Mouse (Mus musculus) lung, postnatal 0 days (tissue): ENCODE measurements around the gene Vpreb3. TPM values are rescaled to one million over a fixed set of nuclear protein-coding genes. Genes with fewer than 3 reads are reported as not detected.
A peak's percentile ranks its signal among the peaks of the same experiment; 100 is the strongest.
"Not testable (repeated sequence)": the region's sequence is repeated elsewhere in the genome, so short reads cannot be mapped to it uniquely, and the experiment has no call there.

Experiments used
- ATAC-seq: fragments of 200-750 bp; cut with Nextera tagmentation; 2 replicates; pipeline ENCODE4 v1.8.0; 2017; ENCODE audit warnings: moderate library complexity
- DNase-seq: peaks from one replicate; pipeline ENCODE4 v3.0.0-alpha.2; 2016; ENCODE audit warnings: low spot score
- H3K27ac ChIP-seq: fragments of 300-500 bp; sonication (generic); 2 replicates; pipeline ENCODE4 v1.5.1; 2014; ENCODE audit warnings: antibody characterized with exemption, mild to moderate bottlenecking, low read length, mixed read lengths
- H3K27me3 ChIP-seq: fragments of 300-500 bp; sonication (generic); replicated peaks from 2 replicates; pipeline ENCODE4 v1.6.1; 2014; ENCODE audit warnings: low read length, mixed read lengths; ENCODE audit not compliant: insufficient read depth
- H3K36me3 ChIP-seq: fragments of 300-500 bp; sonication (generic); 2 replicates; pipeline ENCODE4 v1.6.1; 2014; ENCODE audit warnings: low read length, mixed read lengths; ENCODE audit not compliant: insufficient read depth
- H3K4me1 ChIP-seq: fragments of 300-500 bp; sonication (generic); 2 replicates; pipeline ENCODE4 v1.6.1; 2014; ENCODE audit warnings: antibody characterized with exemption, low read depth, low read length, mixed read lengths; ENCODE audit not compliant: insufficient read depth
- H3K4me2 ChIP-seq: fragments of 300-500 bp; sonication (generic); replicated peaks from 2 replicates; pipeline ENCODE4 v1.6.1; 2014; ENCODE audit warnings: low read depth, mild to moderate bottlenecking, low read length, moderate library complexity, mixed read lengths
- H3K4me3 ChIP-seq: fragments of 300-500 bp; sonication (generic); 2 replicates; pipeline ENCODE4 v1.5.1; 2014; ENCODE audit warnings: low read depth, low read length
- H3K9ac ChIP-seq: fragments of 300-500 bp; sonication (generic); replicated peaks from 2 replicates; pipeline ENCODE4 v1.6.1; 2014; ENCODE audit warnings: low read depth, mild to moderate bottlenecking
- H3K9me3 ChIP-seq: fragments of 300-500 bp; sonication (generic); 2 replicates; pipeline ENCODE4 v1.6.1; 2016; ENCODE audit warnings: low read length, mixed read lengths
- CTCF ChIP-seq: IDR thresholded peaks from 2 replicates; pipeline ENCODE4 v1.5.1; 2016; ENCODE audit warnings: antibody characterized with exemption, mild to moderate bottlenecking
- EP300 ChIP-seq: IDR thresholded peaks from 2 replicates; pipeline ENCODE4 v1.6.1; 2016; ENCODE audit warnings: antibody characterized with exemption, mild to moderate bottlenecking, control low read depth
- WGBS: fragments of 180-500 bp; shearing (Covaris S2); extraction: QIAGEN DNeasy Blood & Tissue Kit; methylation state at CpG from one replicate; pipeline ENCODE4 v1.1.7; 2014; 5-methylcytosine and 5-hydroxymethylcytosine counted together
- polyA plus RNA-seq: library from polyadenylated mRNA; unstranded; fragments of >200 nt; fragmentation: Nextera tagmentation; extraction: Ambion mirVana; gene quantifications from 2 replicates; pipeline ENCODE4 v1.2.1, GENCODE M21; 2015

Vpreb3 gene
- polyA plus RNA-seq, 1 experiment from 2014 or later: 8.8 TPM

GRCm38 (mm10) chr10:75978119-75978834 is 35.4 kb downstream of the Vpreb3 start:
- 35% methylated on average over 10 of the region's 10 CpGs for WGBS
- Histone ChIP-seq H3K9me3 (no peaks in the 10 kb centered on the region), H3K27ac (no peak overlapping the region), H3K27me3 (no peaks in the 10 kb centered on the region), H3K4me3 (no peak overlapping the region), H3K9ac (no peak overlapping the region), H3K4me1 (no peaks in the 10 kb centered on the region), H3K36me3 (no peaks in the 10 kb centered on the region), H3K4me2 (no peak overlapping the region)
- DNase-seq (peak; percentile 74), ATAC-seq (peak; percentile 78)
- no peak for TF ChIP-seq EP300
- TF ChIP-seq CTCF: no peak

DNA sequence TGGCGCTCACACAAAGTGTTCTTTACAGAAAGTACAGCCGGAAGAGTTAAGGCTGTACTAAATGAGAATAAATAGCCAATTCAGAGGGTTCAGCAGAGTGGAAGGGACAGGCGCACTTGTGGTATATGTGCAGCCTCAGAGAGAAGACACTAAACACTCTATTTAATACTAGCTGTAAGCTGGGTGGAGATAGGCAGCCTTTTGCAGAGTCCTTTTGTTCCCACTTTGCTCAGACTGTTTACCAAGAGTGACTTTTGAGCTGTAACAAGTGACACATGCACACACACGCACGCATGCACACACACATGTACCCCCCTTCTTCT is 35.9 kb downstream of the Vpreb3 start:
- H3K9me3 ChIP-seq: no peaks in the 10 kb centered on the region
- H3K27me3 ChIP-seq: no peaks in the 10 kb centered on the region
- ATAC-seq (no peak), DNase-seq (no peak)
- H3K9ac ChIP-seq: no peak overlapping the region
- no peak overlapping the region for H3K4me3 ChIP-seq
- no peaks in the 10 kb centered on the region for H3K36me3 ChIP-seq
- H3K27ac ChIP-seq: no peak overlapping the region
- WGBS: 61% methylated on average over 5 of the region's 5 CpGs
- no peaks in the 10 kb centered on the region for H3K4me1 ChIP-seq
- no peak for TF ChIP-seq CTCF
- TF ChIP-seq EP300: no peak
- H3K4me2 ChIP-seq: no peak overlapping the region

- TF ChIP-seq EP300 (no peak), CTCF (no peak)
- Histone ChIP-seq H3K4me1 (no peaks in the 10 kb centered on the region), H3K4me3 (no peak overlapping the region), H3K36me3 (no peaks in the 10 kb centered on the region), H3K9me3 (no peaks in the 10 kb centered on the region), H3K27ac (no peak overlapping the region), H3K4me2 (no peak overlapping the region), H3K9ac (no peak overlapping the region), H3K27me3 (no peaks in the 10 kb centered on the region)
- no peak for DNase-seq
- WGBS: 82% methylated on average over 3 of the region's 3 CpGs
- ATAC-seq: no peak
These were observed 36.6 kb downstream of the Vpreb3 start for GRCm38 (mm10) chr10:75979432-75979831.

- Histone ChIP-seq H3K4me3 (no peak overlapping the region), H3K9ac (no peak overlapping the region), H3K4me1 (no peaks in the 10 kb centered on the region), H3K27ac (no peak overlapping the region), H3K4me2 (no peak overlapping the region), H3K27me3 (no peaks in the 10 kb centered on the region), H3K9me3 (no peaks in the 10 kb centered on the region), H3K36me3 (no peaks in the 10 kb centered on the region)
- TF ChIP-seq EP300 (no peak), CTCF (no peak)
- ATAC-seq (no peak), DNase-seq (no peak)
- 75% methylated on average over 4 of the region's 4 CpGs for WGBS
These were observed 47.7 kb downstream of the Vpreb3 start for GRCm38 (mm10) chr10:75990430-75991042.

- Histone ChIP-seq H3K36me3 (no peaks in the 10 kb centered on the region), H3K9ac (no peak overlapping the region), H3K4me2 (no peak overlapping the region), H3K4me1 (no peaks in the 10 kb centered on the region), H3K27ac (no peak overlapping the region), H3K4me3 (no peak overlapping the region), H3K27me3 (no peaks in the 10 kb centered on the region), H3K9me3 (no peaks in the 10 kb centered on the region)
- 61% methylated on average over 15 of the region's 15 CpGs for WGBS
- peak; percentile 41 for DNase-seq
- peak; percentile 53 for ATAC-seq
- no peak for TF ChIP-seq EP300
- TF ChIP-seq CTCF: no peak
These were observed 50.9 kb downstream of the Vpreb3 start for GRCm38 (mm10) chr10:75993616-75994240.

DNA sequence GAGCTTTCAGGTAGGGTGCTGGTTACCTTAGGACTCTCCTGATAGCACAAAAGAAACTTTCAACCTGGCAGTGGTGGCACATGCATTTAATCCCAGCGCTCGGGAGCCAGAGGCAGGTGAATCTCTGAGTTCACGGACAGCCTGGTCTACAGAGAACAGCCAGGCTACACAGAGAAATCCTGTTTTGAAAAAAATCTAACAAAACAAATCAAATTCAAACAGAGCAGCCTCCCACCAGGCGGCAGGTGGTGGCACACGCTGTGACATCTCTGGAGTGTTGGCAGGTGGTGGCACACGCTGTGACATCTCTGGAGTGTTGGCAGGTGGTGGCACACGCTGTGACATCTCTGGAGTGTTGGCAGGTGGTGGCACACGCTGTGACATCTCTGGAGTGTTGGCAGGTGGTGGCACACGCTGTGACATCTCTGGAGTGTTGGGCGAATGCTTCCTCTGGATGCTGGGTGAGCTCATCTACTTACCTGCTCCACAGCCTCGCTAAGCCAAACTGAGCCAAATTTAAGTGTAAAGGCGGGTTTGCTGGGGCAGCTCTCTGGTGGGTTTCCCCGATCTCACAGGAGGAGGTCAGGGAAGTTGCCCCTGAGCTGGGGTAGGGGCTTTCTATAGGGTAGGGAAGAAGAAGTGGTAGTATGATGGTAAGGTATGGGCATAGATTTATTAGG is 51.8 kb downstream of the Vpreb3 start:
- WGBS: 77% methylated on average over 11 of the region's 13 CpGs

More for the DNA sequence above, 51.8 kb downstream of the Vpreb3 start:
- not testable (repeated sequence) for H3K27me3 ChIP-seq, H3K4me3 ChIP-seq, H3K4me1 ChIP-seq, H3K9ac ChIP-seq, DNase-seq, H3K4me2 ChIP-seq, H3K36me3 ChIP-seq, H3K27ac ChIP-seq, H3K9me3 ChIP-seq, ATAC-seq
